Mouse (Mus musculus) G1E (cell line): ENCODE measurements around the gene Dlk1. TPM values are rescaled to one million over a fixed set of nuclear protein-coding genes. Genes with fewer than 3 reads are reported as not detected.
A peak's percentile ranks its signal among the peaks of the same experiment; 100 is the strongest.

Source experiments
- ATAC-seq: 2 replicates; pipeline ENCODE4 v1.8.0; 2016; ENCODE audit warnings: mild to moderate bottlenecking; ENCODE audit not compliant: insufficient number of reproducible peaks, poor library complexity, low FRiP score, severe bottlenecking; ENCODE audit errors: extremely low read depth
- DNase-seq: peaks from one replicate; pipeline ENCODE4 v3.0.0; 2012; ENCODE audit warnings: low spot score
- H3K27me3 ChIP-seq: 2 replicates; pipeline ENCODE4 v1.6.1; 2012; ENCODE audit warnings: mild to moderate bottlenecking, low read length, inconsistent platforms; ENCODE audit not compliant: insufficient read depth
- H3K36me3 ChIP-seq: replicated peaks from 2 replicates; pipeline ENCODE3; 2012; ENCODE audit warnings: mild to moderate bottlenecking, inconsistent platforms
- H3K4me1 ChIP-seq: 2 replicates; pipeline ENCODE4 v1.6.1; 2012; ENCODE audit warnings: low read depth, low read length, inconsistent platforms, mixed read lengths; ENCODE audit not compliant: insufficient read depth
- H3K4me3 ChIP-seq: 2 replicates; pipeline ENCODE4 v1.5.1; 2012; ENCODE audit warnings: low read depth, mild to moderate bottlenecking, inconsistent platforms, low read length, moderate library complexity, mixed read lengths
- H3K9me3 ChIP-seq: replicated peaks from 2 replicates; pipeline ENCODE4 v1.6.1; 2012; ENCODE audit warnings: inconsistent platforms
- CTCF ChIP-seq: IDR thresholded peaks from 2 replicates; pipeline ENCODE4 v1.5.1; 2012; ENCODE audit warnings: low read depth, low read length, inconsistent platforms, mixed read lengths
- GATA1 ChIP-seq: IDR thresholded peaks from 2 replicates; pipeline ENCODE4 v1.6.1; 2012; ENCODE audit warnings: borderline replicate concordance, low read length, inconsistent platforms, mixed read lengths
- GATA2 ChIP-seq: IDR thresholded peaks from 2 replicates; pipeline ENCODE4 v1.6.1; 2012; ENCODE audit warnings: low read depth, low read length, inconsistent platforms, borderline replicate concordance
- POLR2AphosphoS5 ChIP-seq: IDR thresholded peaks from 2 replicates; pipeline ENCODE4 v1.6.1; 2012; ENCODE audit warnings: low read depth, low read length, inconsistent platforms; ENCODE audit not compliant: insufficient replicate concordance
- TAL1 ChIP-seq: conservative IDR thresholded peaks from 2 replicates; pipeline ENCODE4 v1.6.1; 2012; ENCODE audit warnings: low read depth, low read length, inconsistent platforms, mixed read lengths
- polyA plus RNA-seq: library from polyadenylated mRNA; stranded (reverse); fragments of >175 nt; gene quantifications from 2 replicates; pipeline ENCODE4 v1.2.3, GENCODE M21; 2012
- total RNA-seq, 2 experiments: library from RNA; stranded (forward) in 1 of 2; stranded (reverse) in 1 of 2; fragments of 200-1000 nt in 1 of 2; fragments of >200 nt in 1 of 2; fragmentation: Nextera tagmentation in 1 of 2; gene quantifications; 2 replicates each; pipeline ENCODE4 v1.2.3; 2014 to 2017

Gene Dlk1
- total and polyA plus RNA-seq, 3 experiments = 0.76 TPM; not detected in 2

DNA sequence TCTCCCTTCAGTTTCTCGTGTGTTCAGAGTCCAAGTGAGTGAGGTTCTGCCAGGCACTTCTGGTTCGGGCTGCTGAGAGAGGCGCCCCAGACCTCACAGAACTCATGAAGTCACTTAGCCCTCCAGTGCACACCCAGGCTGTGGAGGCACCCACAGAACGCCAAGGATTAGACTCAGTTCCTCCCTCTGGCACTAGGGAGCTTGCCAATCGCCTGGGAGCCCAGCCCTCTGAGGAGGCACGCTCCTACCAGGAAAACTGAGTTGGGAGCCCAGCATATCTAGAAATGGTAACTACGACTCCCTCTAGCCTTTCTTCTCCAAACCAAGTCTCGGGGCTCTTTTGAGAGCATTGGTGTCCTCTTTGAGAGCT lies 40.6 kb upstream of the Dlk1 start:
- Histone ChIP-seq H3K4me3 (no peak overlapping the region), H3K36me3 (no peaks in the 10 kb centered on the region), H3K27me3 (no peaks in the 10 kb centered on the region), H3K4me1 (no peaks in the 10 kb centered on the region), H3K9me3 (peaks cover 97% of the 10 kb centered on the region)
- TF ChIP-seq CTCF (no peak), TAL1 (no peak), GATA2 (no peak), GATA1 (no peak), POLR2AphosphoS5 (no peak)
- no peak for DNase-seq
- no peak for ATAC-seq

DNA sequence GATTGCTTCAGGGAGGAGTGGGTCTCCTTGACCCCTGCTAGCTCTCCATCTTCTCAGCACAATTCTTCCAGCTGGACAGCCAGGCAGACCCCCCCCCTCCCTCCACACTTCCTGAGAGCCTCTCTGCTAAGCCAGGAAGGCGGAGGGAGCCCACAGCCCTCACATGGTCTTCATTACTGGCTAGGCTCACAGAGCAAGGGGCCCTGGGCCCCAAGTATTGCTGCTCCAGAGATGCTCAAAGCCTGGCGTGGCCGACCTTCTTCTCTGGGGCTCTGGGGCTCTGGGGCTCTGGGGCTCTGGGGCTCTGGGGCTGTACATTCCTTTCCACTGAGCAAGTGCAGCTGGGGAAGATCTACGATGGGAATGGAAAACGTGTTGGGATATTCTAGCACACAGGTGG lies 39.9 kb upstream of the Dlk1 start:
- DNase-seq = no peak
- H3K27me3 ChIP-seq = no peaks in the 10 kb centered on the region
- no peak overlapping the region for H3K4me3 ChIP-seq
- H3K36me3 ChIP-seq = no peaks in the 10 kb centered on the region
- H3K9me3 ChIP-seq = peaks cover 97% of the 10 kb centered on the region
- no peaks in the 10 kb centered on the region for H3K4me1 ChIP-seq
- ATAC-seq = no peak
- TF ChIP-seq CTCF = no peak
- no peak for TF ChIP-seq GATA1
- no peak for TF ChIP-seq POLR2AphosphoS5
- no peak for TF ChIP-seq TAL1
- TF ChIP-seq GATA2 = no peak

DNA sequence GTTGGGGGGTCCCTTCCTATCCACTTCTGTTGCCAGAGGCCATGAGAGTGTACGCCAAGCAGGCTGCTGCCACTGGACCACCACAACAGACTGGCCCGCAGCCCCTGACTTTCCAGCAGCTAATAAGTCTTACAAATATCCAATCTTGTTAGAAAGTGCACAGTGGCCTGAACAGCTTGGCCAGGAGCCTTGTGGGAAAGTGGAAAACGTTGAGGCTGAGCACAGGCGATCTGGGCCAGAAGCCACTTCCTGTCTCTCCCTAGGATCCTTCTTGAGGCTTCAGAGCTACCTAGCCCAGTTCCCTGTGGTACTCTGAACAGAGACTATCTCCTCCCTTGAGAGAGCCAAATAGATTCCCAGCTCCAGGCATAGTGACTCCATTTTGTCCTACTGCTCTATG lies 39.3 kb upstream of the Dlk1 start:
- TF ChIP-seq GATA2 (no peak), GATA1 (no peak)
- no peaks in the 10 kb centered on the region for H3K36me3 ChIP-seq
- no peaks in the 10 kb centered on the region for H3K27me3 ChIP-seq
- H3K4me1 ChIP-seq = no peaks in the 10 kb centered on the region
- no peak for ATAC-seq
- H3K9me3 ChIP-seq = peaks cover 97% of the 10 kb centered on the region
- no peak for DNase-seq
- no peak overlapping the region for H3K4me3 ChIP-seq

DNA sequence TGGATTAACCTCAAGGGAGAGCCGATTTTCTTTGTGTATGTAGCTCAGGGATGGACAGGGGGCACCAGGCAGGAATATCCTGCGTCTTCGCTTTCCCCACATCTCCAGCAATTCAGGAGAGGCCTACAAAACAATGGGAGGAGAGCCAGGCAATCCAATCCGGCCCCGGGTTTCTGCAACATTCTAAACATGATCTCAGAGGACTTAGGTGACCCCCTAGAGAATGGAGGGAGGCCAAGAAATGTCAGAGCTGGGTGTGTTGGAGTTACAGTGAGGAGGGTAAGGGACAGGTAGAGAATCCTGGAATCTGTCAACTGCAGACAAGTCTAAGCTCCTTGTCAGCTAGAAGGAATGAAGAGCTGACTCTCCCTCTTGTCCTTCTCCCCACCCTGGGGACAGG lies 35.9 kb upstream of the Dlk1 start:
- no peaks in the 10 kb centered on the region for H3K27me3 ChIP-seq
- no peak for ATAC-seq
- TF ChIP-seq TAL1 (no peak), GATA2 (no peak), POLR2AphosphoS5 (no peak), GATA1 (no peak), CTCF (no peak)

DNA sequence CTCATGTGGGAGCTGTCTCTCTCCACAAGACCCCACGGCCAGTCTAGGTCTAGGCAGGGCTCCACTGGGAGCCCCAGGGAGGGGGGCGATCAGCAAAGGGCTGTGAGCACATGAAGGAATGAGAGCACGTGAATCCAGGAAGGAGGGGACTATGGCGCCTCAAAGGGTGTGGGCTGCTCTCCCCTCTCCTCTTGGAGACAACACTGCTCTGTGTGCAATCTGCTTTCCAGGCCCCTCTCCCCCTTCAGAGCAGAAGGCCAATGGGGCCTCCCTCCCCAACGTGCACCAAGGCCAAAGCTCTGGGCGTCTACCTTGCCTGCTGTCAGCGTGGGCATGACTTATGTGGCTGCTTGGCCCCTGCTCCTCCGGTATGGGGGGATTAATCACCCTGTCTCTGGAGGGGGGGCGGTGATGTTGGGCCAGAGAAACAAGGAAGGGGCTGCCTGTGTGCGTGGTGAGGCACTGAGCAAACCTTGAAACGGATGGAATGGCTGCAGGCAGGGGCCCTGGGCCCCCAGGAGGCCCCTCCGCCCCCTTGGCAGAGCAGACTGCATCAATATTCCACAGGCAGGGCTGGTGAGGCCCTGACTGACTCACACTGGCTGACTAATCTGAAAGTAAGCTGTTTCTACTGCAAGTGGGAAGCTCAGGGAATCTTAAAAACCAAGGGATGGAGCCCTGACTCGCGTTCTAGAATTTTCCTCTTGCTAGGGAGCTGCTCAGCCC lies 35.0 kb upstream of the Dlk1 start:
- no peaks in the 10 kb centered on the region for H3K4me1 ChIP-seq
- H3K9me3 ChIP-seq = peaks cover 98% of the 10 kb centered on the region
- no peak overlapping the region; the same call in 1 of the 2 replicates for H3K4me3 ChIP-seq
- TF ChIP-seq GATA2 = no peak
- no peak for TF ChIP-seq CTCF
- TF ChIP-seq POLR2AphosphoS5 = no peak
- TF ChIP-seq TAL1 = no peak; the same call in 1 of the 2 replicates
- TF ChIP-seq GATA1 = no peak
- ATAC-seq (no peak), DNase-seq (no peak)
- no peaks in the 10 kb centered on the region for H3K36me3 ChIP-seq
- no peaks in the 10 kb centered on the region for H3K27me3 ChIP-seq

More for the DNA sequence above, 35.9 kb upstream of the Dlk1 start:
- no peaks in the 10 kb centered on the region for H3K4me1 ChIP-seq
- peaks cover 99% of the 10 kb centered on the region for H3K9me3 ChIP-seq
- DNase-seq = no peak
- H3K4me3 ChIP-seq = no peak overlapping the region
- H3K36me3 ChIP-seq = no peaks in the 10 kb centered on the region

DNA sequence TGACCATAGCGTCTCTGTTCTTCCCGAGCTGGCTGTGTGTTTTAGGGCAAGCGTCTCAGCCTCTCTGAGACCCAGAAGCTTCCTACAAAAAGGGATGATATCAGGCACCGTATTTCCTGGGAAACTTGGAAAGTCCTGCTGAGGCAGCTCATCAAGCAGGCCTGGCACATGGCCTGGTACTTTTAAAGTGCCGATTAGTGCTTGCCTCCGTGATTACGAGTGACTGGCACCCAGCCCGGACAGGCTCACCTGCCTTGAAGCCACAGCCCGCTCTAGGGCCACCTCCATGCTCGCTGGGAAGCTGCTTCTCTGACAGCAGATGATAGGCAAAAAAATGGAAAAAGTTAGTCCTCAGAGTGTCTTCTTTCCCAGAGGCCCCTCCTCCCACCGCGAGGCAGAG lies 32.6 kb upstream of the Dlk1 start:
- peaks cover 96% of the 10 kb centered on the region for H3K9me3 ChIP-seq
- H3K4me3 ChIP-seq = peak overlapping the region; percentile 21; the same call in 1 of the 2 replicates
- H3K36me3 ChIP-seq = no peaks in the 10 kb centered on the region
- no peaks in the 10 kb centered on the region for H3K4me1 ChIP-seq
- DNase-seq (no peak), ATAC-seq (no peak)
- TF ChIP-seq CTCF (no peak), GATA2 (no peak), GATA1 (no peak), POLR2AphosphoS5 (no peak), TAL1 (no peak)
- H3K27me3 ChIP-seq = no peaks in the 10 kb centered on the region

DNA sequence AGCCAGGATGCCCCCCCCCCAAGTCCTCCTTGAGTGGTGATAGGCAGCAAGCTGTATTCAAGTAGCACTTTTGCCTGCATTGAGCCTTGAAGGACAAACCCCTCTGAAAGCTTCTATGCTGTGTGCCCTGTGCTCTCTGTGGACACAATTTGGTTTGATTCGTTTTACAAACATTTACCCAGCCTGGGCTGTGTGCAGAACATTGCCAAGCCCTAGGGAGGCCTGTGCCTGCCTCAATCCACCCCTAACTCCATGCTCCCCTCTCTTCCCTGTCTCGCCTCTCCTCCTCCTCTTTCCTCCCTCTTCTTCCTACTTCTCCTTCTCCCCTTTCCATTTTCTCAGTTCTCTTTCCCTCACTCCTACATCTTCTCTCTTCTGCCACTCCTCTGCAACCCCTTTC lies 29.5 kb upstream of the Dlk1 start:
- Histone ChIP-seq H3K4me3 (no peak overlapping the region), H3K27me3 (no peaks in the 10 kb centered on the region; the same call in 1 of the 2 replicates), H3K9me3 (peaks cover 95% of the 10 kb centered on the region), H3K4me1 (no peaks in the 10 kb centered on the region), H3K36me3 (no peaks in the 10 kb centered on the region)
- no peak for DNase-seq
- no peak for ATAC-seq
- TF ChIP-seq TAL1 (no peak), CTCF (no peak)
